Mouse (Mus musculus): ENCODE measurements around the gene Mecr. TPM values are rescaled to one million over a fixed set of nuclear protein-coding genes. Genes with fewer than 3 reads are reported as not detected.
A peak's percentile ranks its signal among the peaks of the same experiment; 100 is the strongest.

Gene Mecr
- polyA plus RNA-seq, 1 experiment from 2014 or later: 57.5 TPM

DNA sequence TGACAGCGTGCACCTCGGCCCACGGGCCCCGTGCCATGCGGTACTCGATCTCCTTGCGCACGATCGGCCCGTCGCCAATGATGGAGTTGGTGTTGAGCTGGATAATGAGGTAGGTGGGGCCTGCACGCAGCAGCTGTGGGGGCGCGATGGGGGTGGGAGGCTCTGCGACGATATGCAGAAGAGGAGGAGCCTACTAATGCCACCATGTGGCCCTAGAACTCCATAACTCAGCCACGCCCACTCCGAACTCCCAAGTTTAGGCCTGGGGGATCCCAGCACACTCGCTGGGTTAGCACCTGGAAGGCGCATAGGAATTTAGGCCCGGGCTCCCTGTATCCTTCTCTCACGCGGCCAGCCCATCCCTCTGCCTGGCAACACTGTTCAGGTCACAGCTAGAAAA, 24.3 kb upstream of the Mecr start:
- ATAC-seq (ENCODE audit: insufficient read depth, low FRiP score, low read depth): no peak
- 47% methylated on average over 22 of the region's 23 CpGs for WGBS
- H3K9me3 ChIP-seq: no peaks in the 10 kb centered on the region
- 0 out of 2 replicates have a peak, but pooled peaks cover 4% of the 10 kb centered on the region for H3K36me3 ChIP-seq
- no peak overlapping the region for H3K9ac ChIP-seq
- no peak overlapping the region for H3K4me2 ChIP-seq
- H3K27ac ChIP-seq: no peak overlapping the region
- 0 out of 2 replicates have a peak, but pooled peaks cover 8% of the 10 kb centered on the region for H3K4me1 ChIP-seq
- H3K27me3 ChIP-seq (replicated peaks): no peaks in the 10 kb centered on the region
- H3K4me3 ChIP-seq (replicated peaks): no peak overlapping the region

- no peak overlapping the region for H3K27ac ChIP-seq
Observed at GRCm38 (mm10) chr4:131821161-131821731, 22.0 kb upstream of the Mecr start.

DNA sequence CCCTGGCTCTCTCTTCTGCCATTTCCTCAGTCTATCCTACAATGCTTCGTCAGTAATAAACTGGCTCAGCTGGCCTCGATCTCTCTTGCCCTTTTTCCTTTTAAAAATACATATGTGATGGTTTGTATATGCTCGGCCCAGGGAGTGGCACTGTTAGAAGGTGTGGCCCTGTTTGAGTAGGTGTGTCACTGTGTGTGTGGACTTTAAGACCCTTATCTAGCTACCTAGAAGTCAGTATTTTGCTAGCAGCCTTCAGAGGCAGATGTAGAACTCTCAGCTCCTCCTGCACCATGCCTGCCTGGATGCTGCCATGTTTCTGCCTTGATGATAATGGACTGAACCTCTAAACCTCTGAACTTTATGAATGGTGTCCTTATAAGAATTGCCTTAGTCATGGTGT, 20.7 kb upstream of the Mecr start:
- Histone ChIP-seq H3K27ac (peak overlapping the region; percentile 66; the same call in 1 of the 2 replicates), H3K4me1 (peaks cover 19% of the 10 kb centered on the region), H3K9me3 (no peaks in the 10 kb centered on the region), H3K9ac (no peak overlapping the region), H3K36me3 (0 out of 2 replicates have a peak, but pooled peaks cover 4% of the 10 kb centered on the region), H3K4me2 (no peak overlapping the region), H3K4me3 (replicated peaks) (no peak overlapping the region), H3K27me3 (replicated peaks) (no peaks in the 10 kb centered on the region)
- ATAC-seq (ENCODE audit: insufficient read depth, low FRiP score, low read depth): peak; percentile 36; the same call in 1 of the 2 replicates
- 63% methylated on average over 3 of the region's 3 CpGs for WGBS

More at GRCm38 (mm10) chr4:131821161-131821731, 22.0 kb upstream of the Mecr start:
- Histone ChIP-seq H3K4me1 (0 out of 2 replicates have a peak, but pooled peaks cover 8% of the 10 kb centered on the region), H3K9ac (no peak overlapping the region), H3K4me2 (no peak overlapping the region), H3K9me3 (no peaks in the 10 kb centered on the region), H3K36me3 (0 out of 2 replicates have a peak, but pooled peaks cover 4% of the 10 kb centered on the region), H3K27me3 (replicated peaks) (no peaks in the 10 kb centered on the region), H3K4me3 (replicated peaks) (no peak overlapping the region)
- no peak for ATAC-seq (ENCODE audit: insufficient read depth, low FRiP score, low read depth)
- 50% methylated on average over 16 of the region's 16 CpGs for WGBS

DNA sequence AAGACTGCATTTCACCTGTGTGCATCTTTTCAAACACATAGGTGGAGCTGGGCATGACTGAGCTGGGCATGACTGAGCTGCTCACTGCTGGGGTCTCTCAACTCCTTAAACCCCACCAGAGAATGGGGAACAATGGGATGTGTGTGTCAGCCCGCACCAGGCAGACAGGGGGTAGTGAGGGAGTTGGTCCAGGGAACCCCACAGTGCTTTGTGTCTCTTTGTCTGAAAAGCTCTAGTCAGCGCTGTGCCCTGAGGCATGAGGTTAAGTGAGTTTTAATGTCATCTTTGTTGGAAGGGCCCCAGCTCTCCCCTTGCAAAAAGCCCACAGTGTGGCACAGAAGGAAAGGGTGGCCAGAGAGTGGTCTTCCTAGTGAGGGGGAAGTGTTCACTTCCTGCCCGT, 18.3 kb upstream of the Mecr start:
- no peak for ATAC-seq (ENCODE audit: insufficient read depth, low FRiP score, low read depth)
- Histone ChIP-seq H3K27ac (no peak overlapping the region), H3K4me3 (replicated peaks) (no peak overlapping the region), H3K4me2 (no peak overlapping the region), H3K36me3 (no peaks in the 10 kb centered on the region), H3K4me1 (peaks cover 11% of the 10 kb centered on the region), H3K9ac (no peak overlapping the region), H3K9me3 (no peaks in the 10 kb centered on the region), H3K27me3 (replicated peaks) (no peaks in the 10 kb centered on the region)
- 68% methylated on average over 3 of the region's 3 CpGs for WGBS

DNA sequence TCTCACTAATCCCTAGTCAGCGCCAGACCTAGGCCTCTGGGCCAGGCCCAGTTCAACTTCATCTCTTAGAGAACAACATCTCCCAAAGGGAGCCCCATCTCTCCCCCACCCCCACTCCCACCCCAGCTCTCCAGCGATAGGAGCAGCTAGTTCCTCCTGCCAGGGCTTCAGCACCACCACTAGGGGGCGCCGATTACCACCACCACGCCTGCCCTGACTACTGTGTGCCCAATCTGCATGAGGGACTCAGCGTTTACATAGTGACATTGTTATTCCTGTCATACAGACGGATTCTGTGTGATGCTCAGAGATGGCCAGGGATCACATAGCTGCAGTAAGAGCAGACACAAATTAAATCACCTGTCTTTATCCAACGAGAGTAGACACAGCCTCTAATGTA, 17.4 kb upstream of the Mecr start:
- WGBS: 37% methylated on average over 8 of the region's 8 CpGs
- no peak overlapping the region for H3K9ac ChIP-seq
- H3K4me3 ChIP-seq (replicated peaks): no peak overlapping the region
- peaks cover 11% of the 10 kb centered on the region for H3K4me1 ChIP-seq
- no peak overlapping the region for H3K4me2 ChIP-seq
- no peaks in the 10 kb centered on the region for H3K36me3 ChIP-seq
- H3K27ac ChIP-seq: no peak overlapping the region
- H3K9me3 ChIP-seq: no peaks in the 10 kb centered on the region
- H3K27me3 ChIP-seq (replicated peaks): no peaks in the 10 kb centered on the region
- ATAC-seq (ENCODE audit: insufficient read depth, low FRiP score, low read depth): no peak

- Histone ChIP-seq H3K4me3 (replicated peaks) (no peak overlapping the region), H3K27ac (peak overlapping the region; percentile 35; the same call in 1 of the 2 replicates), H3K4me1 (peaks cover 11% of the 10 kb centered on the region), H3K27me3 (replicated peaks) (no peaks in the 10 kb centered on the region), H3K9me3 (no peaks in the 10 kb centered on the region), H3K9ac (no peak overlapping the region), H3K36me3 (no peaks in the 10 kb centered on the region), H3K4me2 (peak overlapping the region; percentile 19; the same call in 1 of the 2 replicates)
- WGBS: 11% methylated on average over 6 of the region's 6 CpGs
- ATAC-seq (ENCODE audit: insufficient read depth, low FRiP score, low read depth): peak; percentile 29; the same call in 1 of the 2 replicates
Observed at GRCm38 (mm10) chr4:131826905-131827304, 16.4 kb upstream of the Mecr start.

- ATAC-seq (ENCODE audit: insufficient read depth, low FRiP score, low read depth): peak; percentile 67; the same call in 1 of the 2 replicates
- Histone ChIP-seq H3K36me3 (no peaks in the 10 kb centered on the region), H3K27me3 (replicated peaks) (no peaks in the 10 kb centered on the region), H3K4me1 (peaks cover 14% of the 10 kb centered on the region), H3K9ac (no peak overlapping the region), H3K9me3 (no peaks in the 10 kb centered on the region), H3K27ac (no peak overlapping the region), H3K4me2 (no peak overlapping the region), H3K4me3 (replicated peaks) (no peak overlapping the region)
- 69% methylated on average over 8 of the region's 8 CpGs for WGBS
Observed at GRCm38 (mm10) chr4:131829123-131829522, 14.1 kb upstream of the Mecr start.

DNA sequence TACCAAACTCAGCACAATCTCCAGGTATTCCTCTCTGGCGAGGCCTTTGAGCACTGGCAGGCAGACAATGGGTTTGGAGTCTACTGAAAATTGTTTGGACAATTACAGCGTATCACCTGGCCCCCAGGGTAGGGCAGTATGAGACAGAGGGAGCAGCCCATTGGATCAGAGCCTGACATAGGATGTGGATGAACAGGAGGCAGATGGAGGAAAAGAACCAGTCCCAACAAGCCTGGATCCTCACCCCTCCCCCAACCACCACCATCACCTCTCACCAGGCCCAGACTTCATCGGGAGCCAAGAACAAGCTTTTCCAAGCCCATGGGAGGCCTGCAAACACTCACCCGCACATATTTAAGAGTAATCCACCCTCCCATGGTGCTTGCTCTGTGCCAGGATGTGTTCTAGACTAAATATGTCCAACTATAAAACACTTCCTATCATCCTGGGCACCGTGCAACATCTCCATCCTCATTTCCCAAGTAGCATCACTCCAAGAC, 11.7 kb upstream of the Mecr start:
- no peak for ATAC-seq (ENCODE audit: insufficient read depth, low FRiP score, low read depth)
- Histone ChIP-seq H3K4me1 (peaks cover 18% of the 10 kb centered on the region), H3K27me3 (replicated peaks) (peaks cover 12% of the 10 kb centered on the region; the same call in 1 of the 2 replicates), H3K4me2 (no peak overlapping the region), H3K36me3 (no peaks in the 10 kb centered on the region), H3K9ac (no peak overlapping the region), H3K4me3 (replicated peaks) (no peak overlapping the region), H3K9me3 (no peaks in the 10 kb centered on the region), H3K27ac (no peak overlapping the region)
- WGBS: 68% methylated on average over 5 of the region's 5 CpGs

- peaks cover 15% of the 10 kb centered on the region; the same call in 1 of the 2 replicates for H3K4me1 ChIP-seq
- H3K9me3 ChIP-seq: no peaks in the 10 kb centered on the region
- ATAC-seq (ENCODE audit: insufficient read depth, low FRiP score, low read depth): no peak
- no peak overlapping the region for H3K4me3 ChIP-seq (replicated peaks)
- H3K36me3 ChIP-seq: no peaks in the 10 kb centered on the region
- H3K27me3 ChIP-seq (replicated peaks): peaks cover 16% of the 10 kb centered on the region; the same call in 1 of the 2 replicates
- H3K9ac ChIP-seq: no peak overlapping the region
- H3K4me2 ChIP-seq: no peak overlapping the region
- WGBS: 73% methylated on average over 3 of the region's 3 CpGs
- H3K27ac ChIP-seq: no peak overlapping the region
Observed at GRCm38 (mm10) chr4:131832759-131833407, 10.4 kb upstream of the Mecr start.

DNA sequence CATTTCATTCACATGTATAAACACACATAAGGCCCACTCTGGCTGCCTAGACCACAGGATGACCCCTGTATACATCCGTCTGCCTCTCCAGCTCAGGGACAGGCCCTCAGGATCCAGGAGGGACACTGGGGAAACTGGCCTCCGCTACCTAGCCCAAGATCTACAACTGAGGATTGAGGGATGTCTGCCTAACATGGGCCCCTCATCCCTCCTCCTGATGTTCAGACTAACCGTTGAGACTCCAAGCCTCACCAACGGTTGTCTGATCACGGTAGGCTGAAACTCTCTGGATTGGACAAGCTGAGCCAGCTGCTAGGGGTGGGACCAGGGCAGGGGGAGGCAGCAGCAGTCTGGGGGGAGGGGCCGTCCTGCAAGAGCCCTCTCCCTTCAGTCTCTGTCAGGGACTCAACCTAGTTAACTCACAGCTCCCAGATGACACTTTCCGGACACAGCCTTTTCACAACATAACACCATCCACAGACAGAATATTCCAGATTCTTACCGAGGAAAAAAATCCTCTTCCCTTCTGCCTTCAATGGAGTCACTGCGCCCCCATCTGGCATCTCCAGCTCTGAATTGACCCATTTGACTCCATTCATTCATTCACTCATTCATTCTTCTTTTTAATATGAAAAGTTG, 9.2 kb upstream of the Mecr start:
- Histone ChIP-seq H3K9me3 (no peaks in the 10 kb centered on the region), H3K9ac (no peak overlapping the region), H3K27ac (no peak overlapping the region), H3K4me1 (peaks cover 19% of the 10 kb centered on the region; the same call in 1 of the 2 replicates), H3K27me3 (replicated peaks) (peaks cover 16% of the 10 kb centered on the region; the same call in 1 of the 2 replicates), H3K4me2 (no peak overlapping the region), H3K4me3 (replicated peaks) (no peak overlapping the region), H3K36me3 (no peaks in the 10 kb centered on the region)
- WGBS: 29% methylated on average over 9 of the region's 9 CpGs
- ATAC-seq (ENCODE audit: insufficient read depth, low FRiP score, low read depth): no peak

DNA sequence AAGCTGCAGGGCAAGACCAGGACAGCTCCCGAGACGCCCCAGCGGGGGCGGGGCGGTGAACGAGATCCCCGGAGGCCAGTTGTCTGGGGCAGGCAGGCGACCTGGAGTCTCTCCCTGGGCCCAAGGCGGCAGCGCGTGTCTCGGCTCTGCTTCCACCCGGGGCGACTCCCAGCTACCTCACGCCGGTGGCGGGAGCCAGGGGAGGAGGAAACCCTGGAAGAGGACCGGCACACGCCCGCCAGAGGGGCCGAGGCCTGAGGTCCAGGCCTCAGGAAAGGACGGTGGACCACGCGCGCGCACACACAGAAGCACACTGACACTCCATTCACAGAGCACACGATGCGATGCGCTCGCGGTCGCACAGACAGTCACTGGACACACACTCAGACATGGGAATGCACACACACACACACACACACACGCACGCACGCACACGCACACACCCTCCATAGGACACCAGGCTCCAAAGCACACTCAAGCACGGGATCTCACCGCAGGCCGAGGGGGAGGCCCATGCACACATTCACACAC, 6.9 kb upstream of the Mecr start:
- H3K9ac ChIP-seq: peak overlapping the region; percentile 47; the same call in 1 of the 2 replicates
- H3K27ac ChIP-seq: no peak overlapping the region
- H3K36me3 ChIP-seq: no peaks in the 10 kb centered on the region
- 4% methylated on average over 39 of the region's 39 CpGs for WGBS
- no peaks in the 10 kb centered on the region for H3K9me3 ChIP-seq
- ATAC-seq (ENCODE audit: insufficient read depth, low FRiP score, low read depth): no peak
- H3K27me3 ChIP-seq (replicated peaks): peaks cover 20% of the 10 kb centered on the region
- H3K4me3 ChIP-seq (replicated peaks): peak overlapping the region; percentile 63
- H3K4me2 ChIP-seq: peak overlapping the region; percentile 100
- H3K4me1 ChIP-seq: peaks cover 19% of the 10 kb centered on the region; the same call in 1 of the 2 replicates

Measured in stomach, embryonic 15.5 days (tissue).